Mouse (Mus musculus) cerebellum, postnatal 14 days (tissue): Measurements from ENCODE around the gene Ash1l.

ENCODE experiments used
- DNase-seq, 2 experiments: peaks; one replicate each; pipeline ENCODE4 v3.0.0; 2021; ENCODE audit warnings: mixed read lengths in 2 of 2

The Ash1l gene

DNA sequence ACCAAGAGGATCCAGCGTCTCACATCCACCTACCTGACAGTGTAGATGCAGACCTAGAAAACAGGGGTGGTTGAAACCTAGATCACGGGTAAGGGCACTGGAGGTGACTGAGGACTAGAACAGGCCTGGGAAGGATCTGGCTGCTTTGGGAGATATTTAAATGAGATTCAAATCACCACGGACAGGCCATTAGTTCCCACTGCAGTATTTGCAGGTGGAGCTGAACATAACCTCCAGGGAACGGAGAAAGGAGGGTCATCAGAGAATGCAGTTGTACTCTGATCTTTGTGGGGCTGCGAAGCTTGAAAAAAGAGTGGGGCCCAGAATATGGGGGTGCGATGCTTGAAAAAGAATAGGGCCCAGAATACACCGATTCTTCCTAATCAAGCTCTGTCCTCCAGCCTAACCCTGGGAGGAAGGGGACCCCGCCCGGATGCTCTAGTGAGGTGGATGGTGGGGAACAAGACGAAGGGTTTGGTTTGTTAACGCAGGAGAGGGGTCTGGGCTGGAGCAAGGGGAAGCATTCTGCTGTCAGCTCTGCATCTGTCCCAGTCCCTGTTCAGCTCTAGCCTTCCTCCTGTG lies 142.2 kb downstream of the Ash1l start:
- DNase-seq: no peak

DNA sequence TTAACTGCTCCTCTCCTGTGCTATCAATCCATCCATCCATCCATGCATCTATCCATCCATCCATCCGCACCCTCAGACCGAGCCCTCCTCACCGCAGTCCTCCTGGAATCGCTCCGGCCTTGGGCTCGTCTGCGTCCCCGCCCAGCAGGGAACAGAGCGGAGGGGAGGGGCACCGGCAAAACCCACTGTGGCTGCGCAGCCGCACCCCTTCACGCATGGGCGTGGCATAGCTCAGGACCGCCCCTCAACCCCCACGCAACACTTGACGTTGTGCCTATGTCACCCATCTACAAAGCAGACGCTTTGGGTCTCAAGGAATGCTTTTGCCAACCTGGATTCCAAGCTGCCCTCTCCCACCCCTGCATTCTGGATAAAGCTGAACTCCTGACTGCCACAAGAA lies 142.8 kb downstream of the Ash1l start, which contains the start of gene Rusc1:
TSS of gene Rusc1 (minus strand) at position 137 of the 400 bp plus-strand sequence.
- peak; percentile 97 to 98 for DNase-seq

DNA sequence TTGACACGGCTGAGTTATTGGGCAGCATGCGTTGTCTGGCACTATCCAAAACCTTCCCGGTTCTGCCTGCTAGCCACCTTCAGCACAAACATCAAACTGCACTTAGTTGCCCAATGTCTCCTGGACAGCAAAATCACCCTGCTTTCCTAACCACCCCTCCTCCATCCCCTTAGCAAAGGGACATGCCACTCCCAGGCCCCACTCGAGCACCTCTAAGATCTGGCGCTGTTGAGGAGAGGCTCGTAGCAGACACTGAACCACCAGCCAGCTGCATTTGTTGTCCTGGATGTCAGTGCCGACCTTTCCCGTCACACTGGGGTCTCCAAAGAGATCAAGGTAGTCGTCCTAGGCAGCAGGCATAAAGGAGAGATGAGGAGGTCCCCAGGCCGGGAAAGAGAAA lies 143.6 kb downstream of the Ash1l start:
- DNase-seq: no peak

DNA sequence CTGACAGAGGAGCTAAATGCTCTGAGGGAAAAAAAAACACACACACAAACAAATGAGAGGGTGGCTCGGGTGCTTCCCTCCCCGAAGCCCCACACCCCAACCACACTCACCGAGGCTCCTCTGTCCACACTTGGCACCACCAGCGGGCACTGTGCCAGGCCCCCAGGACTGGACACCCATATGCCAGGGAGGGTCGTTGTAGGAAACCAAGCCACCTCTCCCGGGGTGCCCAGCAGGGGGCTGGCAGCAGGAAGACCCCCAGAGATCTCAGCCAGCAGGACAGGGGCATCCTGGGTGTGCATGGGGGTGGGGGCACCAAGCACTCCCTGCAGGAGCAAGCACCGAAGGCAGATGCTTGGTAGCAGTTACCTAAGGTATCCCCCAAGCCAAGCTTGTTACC lies 150.4 kb downstream of the Ash1l start, which contains the start of gene Gm43738:
TSS of gene Gm43738 (minus strand) at position 289 of the 400 bp plus-strand sequence.
- DNase-seq: peak; percentile 54 to 67

DNA sequence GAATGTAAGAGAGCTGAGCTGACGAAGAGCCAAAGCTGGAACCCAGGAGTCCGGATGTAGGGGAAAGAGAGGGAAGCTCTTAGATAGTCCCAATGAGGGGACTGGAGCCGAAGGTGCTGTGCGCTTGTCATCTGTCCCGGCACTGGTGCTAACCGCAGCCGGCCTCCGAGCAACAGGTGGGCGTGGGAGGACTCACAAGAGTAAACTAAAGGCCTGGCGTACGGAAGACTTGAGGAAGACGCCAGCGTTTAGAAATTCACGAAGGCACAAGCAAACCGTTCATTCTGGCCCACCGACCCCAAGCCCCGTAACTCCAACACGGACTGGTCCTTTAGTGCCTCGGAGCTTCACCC lies 151.0 kb downstream of the Ash1l start:
- peak in 1 of 2 experiments; percentile 67 for DNase-seq

DNA sequence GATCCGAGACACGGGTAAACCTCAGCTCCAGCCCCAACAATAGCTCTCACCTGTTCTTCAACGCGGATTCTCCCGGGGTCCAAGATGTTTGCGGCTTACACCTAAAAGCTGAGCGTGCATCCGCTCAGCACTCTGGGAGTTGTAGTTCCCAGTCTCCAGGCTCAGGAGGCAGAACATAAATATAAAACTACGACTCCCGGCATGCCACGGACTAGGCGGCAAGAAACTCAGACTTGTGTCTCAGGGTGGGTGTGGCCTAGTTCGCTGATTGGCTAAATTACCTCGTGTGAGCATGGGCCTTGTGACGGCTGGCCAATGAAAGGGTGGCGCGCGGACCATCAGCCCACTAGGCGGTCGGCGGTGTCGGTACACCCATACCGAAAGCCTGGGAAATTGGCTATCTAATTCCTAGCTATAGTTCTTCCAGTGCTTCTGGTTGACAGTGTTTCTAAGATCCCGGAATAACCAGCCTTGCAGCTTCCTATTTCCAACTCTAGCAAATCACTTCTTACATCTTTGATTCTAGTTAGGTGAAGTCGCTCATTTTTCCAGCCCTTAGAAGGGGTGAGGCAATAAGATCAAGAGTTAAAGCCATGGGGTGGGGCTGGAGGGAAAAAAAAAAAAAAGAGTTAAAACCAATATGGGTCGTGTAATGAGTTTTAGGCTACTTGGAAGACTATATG lies 151.5 kb downstream of the Ash1l start, which contains the start of gene Fdps:
TSS of gene Fdps (minus strand) at position 148 of the 683 bp plus-strand sequence.
- peak; percentile 95 to 97 for DNase-seq

DNA sequence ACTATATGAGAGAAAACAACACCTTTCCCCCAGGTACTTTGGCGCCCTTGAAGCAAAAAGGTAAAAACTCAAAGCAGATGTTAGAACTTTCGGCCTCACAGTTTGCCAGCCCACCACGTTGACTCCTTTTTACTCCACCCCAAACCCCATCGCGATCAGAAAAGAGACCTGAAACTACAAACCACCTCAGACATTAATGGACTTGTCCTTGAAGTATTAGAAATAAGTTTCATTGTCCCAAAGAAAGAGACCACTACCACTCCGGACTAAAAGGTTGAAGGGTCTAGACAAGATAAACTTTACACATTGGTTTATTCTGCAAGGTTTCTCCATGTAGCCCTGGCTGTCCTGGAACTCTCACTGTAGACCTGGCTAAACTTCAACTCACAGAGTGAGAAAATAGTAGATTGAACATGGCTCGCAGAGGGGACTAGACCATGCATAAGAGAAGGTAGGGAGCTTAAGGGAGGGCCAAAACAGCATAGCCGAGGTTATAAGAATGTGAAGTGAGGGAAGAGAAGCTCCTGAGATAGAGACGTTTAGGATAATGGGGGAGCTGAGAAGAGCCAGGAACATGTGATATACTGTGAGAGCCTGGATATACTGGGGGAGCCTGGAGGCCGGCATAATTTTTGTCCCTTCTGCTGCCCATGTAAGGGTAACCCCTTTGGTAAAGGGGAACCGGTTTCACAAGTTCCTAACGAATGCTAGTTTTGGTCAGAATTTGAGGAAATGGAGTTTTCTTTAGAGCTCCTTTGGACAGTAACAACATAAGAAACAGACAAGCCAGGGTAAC lies 152.3 kb downstream of the Ash1l start:
- no peak for DNase-seq

DNA sequence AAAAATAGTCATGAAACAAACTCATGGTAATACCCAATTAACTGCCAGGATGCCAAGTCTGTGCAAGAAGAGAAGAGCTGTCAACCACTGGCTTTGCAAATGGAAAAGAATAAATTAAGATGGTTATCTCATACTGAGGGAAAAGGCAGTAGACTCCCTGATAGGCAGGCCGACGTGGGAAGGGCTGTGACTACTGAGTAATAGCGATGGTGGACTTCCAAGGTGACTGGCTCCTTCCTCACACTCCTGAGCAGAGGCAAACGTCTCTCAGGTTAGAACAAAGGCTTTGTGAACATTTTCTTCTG lies 152.8 kb downstream of the Ash1l start:
- no peak for DNase-seq

DNA sequence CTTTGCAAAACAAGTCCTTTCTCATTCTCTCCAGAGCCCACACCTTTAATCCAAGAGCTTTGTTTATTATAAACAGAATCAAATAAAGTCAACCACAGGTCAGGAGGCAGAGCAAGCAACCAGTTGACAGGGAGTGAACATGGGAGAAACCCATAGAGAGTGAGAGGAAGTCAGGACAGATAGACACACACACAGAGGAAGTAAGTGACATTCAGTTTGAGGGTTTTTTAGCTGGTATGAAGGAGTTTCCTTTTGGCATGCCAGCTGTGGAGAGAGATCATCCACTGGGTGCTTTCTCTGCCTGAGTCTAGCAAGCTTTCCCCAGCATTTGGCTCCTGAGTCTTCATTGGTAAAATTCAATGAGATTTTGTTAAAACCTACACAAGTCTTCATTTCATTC lies 156.5 kb downstream of the Ash1l start:
- DNase-seq: no peak

DNA sequence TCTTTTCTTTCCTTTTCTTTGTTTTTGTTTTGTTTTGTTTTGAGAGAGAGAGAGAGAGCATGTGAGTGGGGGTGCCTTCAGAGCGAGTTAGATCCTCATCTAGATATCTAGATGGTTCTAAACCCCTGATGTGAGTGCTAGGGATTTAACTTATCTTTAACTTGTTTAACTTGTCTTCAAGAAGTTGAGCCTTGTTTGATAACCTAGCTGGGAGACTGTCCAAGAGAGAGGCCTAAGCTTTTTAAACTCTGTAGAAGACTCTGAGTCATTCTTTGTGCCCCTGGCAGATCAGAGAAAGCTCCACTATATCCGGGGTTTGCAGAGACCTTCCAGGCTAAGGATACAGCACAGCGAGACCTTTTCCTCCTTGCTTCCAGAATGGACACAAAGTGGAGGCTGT lies 157.1 kb downstream of the Ash1l start:
- no peak for DNase-seq

DNA sequence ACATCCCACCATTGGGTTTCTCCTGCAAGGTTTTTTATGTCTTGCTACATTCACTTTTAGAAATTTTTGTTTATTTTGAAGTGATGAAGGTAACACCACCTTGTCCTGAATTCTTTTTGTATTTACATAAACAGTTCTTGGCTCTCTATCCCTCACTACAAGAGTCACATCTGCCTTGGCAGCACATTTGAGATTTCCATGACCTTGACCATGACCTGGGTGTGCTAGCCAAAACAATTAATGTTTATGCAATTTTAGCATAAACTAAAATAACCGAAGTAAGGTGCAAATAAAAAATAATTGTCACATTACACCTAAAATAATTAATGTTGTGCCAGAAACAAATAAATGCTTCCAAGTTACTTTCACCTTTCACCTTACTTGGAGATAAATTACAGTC lies 157.7 kb downstream of the Ash1l start:
- no peak for DNase-seq

DNA sequence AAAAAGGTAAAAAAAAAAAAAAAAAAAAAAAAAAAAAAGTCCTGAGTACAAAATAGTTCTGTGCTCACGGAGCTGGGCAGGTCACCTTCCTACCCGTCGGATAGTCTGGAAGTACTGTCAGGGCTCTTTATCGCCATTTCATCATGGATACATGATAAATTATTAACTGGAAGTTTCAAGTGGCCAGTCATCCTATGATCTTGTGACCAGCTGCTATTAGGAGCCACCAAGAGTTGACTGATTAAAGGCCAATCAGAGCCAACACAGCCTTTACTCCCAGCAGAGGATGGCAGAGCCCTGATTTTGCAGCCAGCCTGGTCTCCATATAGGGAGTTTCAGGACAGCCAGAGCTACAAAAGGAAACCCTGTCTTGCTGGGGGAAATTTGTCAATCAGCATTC lies 162.6 kb downstream of the Ash1l start:
- no peak for DNase-seq

DNA sequence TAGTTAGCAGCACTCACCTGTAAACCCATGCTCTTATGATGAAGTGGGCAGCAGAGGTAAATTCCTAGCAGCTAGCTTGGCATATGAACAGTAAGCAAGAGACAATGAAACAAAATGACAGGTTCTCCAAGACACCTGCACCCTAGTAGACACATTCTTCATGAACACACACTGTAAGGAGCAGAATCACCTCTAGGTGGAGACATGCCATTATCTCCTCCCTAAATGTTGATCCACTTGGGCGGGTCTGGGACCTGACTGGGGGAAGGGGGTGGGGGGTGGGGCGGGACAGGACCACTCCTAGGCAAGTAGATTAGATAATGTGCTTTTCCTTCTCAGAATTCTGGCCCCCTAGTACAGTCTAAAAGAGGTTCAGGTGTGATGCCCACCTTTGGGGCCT lies 165.1 kb downstream of the Ash1l start:
- peak; percentile 65 to 68 for DNase-seq

DNA sequence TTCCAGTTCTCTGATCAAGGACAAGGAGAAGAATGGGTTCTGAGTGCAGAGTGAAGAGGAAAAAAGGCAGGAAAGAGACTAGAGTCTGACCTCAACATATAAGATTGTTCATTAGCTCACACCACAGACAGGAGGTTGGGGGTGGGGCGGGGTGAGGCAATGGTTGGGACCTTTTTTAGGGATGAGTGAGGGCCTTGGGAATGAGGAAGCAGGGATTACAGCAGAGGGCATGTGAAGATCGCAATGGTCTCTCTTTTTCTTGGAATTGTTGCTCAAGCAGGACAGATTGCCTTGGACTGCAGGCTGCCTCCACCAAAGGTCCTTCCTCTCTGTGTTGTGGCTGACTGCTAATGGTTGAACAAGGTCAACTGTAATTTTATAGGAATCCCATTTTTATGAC lies 172.9 kb downstream of the Ash1l start:
- no peak for DNase-seq

DNA sequence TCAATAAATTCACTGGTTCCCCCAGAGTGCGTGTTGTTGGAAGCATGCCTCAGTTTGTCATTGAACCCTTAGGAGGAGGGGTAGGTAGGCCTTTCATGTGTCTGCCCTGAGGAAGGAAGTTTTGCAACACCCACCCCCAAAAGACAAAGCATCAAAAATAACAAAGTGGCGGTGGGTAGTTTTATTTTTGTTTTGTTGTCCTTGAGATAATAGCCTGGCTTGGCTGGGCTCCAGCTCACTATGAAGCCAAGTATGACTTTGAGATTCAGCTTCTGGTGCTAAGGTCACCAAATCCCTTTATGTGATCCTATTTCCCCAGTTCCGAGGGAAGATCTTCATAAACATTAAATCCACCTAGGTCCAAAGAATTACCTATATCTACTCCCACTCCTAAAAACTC lies 173.8 kb downstream of the Ash1l start:
- no peak for DNase-seq

DNA sequence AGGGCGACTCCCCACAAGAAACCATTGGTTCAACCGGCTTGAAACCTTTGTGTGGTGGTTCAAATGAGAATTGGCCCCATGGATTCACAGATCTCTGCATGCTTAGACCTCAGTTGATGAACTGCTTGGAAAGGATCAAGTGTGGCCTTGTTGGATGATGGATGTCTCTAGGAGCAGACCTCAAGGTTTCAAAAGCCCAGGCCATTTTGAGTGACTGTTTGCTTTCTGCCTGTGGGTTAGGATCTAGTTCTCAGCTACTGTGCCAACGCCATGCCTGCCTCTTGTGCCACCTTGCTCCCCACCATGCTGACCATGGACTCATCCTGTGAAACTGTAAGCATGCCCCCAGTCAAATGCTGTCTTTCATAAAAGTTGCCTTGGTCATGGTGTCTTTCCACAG lies 175.6 kb downstream of the Ash1l start:
- DNase-seq: no peak
